ENCODE assay signal across 25 mouse cellular contexts in the genomic region with DNA sequence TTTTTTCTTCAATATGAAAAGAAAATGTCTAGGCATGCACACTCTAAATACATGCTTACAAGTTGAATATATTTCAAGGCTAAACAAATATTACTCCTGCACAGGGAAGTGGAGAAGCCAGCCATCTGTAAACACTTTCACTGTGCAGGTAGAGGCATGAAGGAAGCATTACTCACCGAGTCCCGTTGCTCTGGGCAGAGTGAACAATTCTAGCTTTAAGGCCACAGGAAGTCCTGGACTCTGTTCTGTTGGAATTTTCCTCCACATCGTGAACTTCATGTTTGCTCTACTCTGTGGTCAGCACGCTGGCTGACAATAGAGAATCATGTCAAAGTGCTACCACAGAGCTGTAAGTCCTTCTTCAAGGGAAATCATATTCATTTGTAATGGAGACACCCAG. TPM values are rescaled to one million over a fixed set of nuclear protein-coding genes. Genes with fewer than 3 reads are reported as not detected.
DNase-seq lines count a peak whose midpoint lies in the region; ATAC-seq and TF ChIP-seq lines count a peak whose summit lies in the region.
"Had no signal": no experiment of that assay in that cellular context is flagged by ENCODE, and none has a peak within 500 bp of the region (broad histone marks: within the 10 kb centered on the region; RNA-seq: fewer than 3 reads in every experiment).

No protein-coding gene starts in this region.

- no peaks in the 10 kb centered on the region for H3K79me2 ChIP-seq in myocyte (ENCODE audit: control insufficient read depth, insufficient read depth)

- no peaks in the 10 kb centered on the region for H3K9me3 ChIP-seq in liver, embryonic 13.5 days (replicated peaks)
- no peaks in the 10 kb centered on the region for H3K9me3 ChIP-seq in liver, embryonic 11.5 days (ENCODE audit: control insufficient read depth, low read length)
- H3K9me3 ChIP-seq in embryonic facial prominence, embryonic 10.5 days: no peaks in the 10 kb centered on the region
- H3K9me3 ChIP-seq: forebrain, embryonic 10.5 days; heart, embryonic 13.5 days; megakaryocyte, embryonic 14.5 days; neural tube, embryonic 13.5 days had no signal

- H3K9ac ChIP-seq in liver, embryonic 13.5 days: no peak overlapping the region
- H3K9ac ChIP-seq in liver, embryonic 11.5 days (ENCODE audit: low read depth, low read length): no peak overlapping the region
- H3K9ac ChIP-seq: heart, embryonic 13.5 days; liver, embryonic 14.5 days; neural tube, embryonic 13.5 days had no signal

- peaks cover 76% of the 10 kb centered on the region for H3K4me1 ChIP-seq in liver, embryonic 13.5 days (replicated peaks)
- peaks cover 45% of the 10 kb centered on the region for H3K4me1 ChIP-seq in liver, embryonic 11.5 days (replicated peaks; ENCODE audit: control insufficient read depth, insufficient read depth, low read length)
- H3K4me1 ChIP-seq in embryonic facial prominence, embryonic 10.5 days: no peaks in the 10 kb centered on the region
- H3K4me1 ChIP-seq: forebrain, embryonic 10.5 days; neural tube, embryonic 13.5 days had no signal

- no peak for DNase-seq in liver, embryonic 13.5 days
- no peak for DNase-seq in liver, embryonic 11.5 days (ENCODE audit: low spot score)
- DNase-seq in 3T3-L1 (ENCODE audit: low read depth, low spot score) (peak; percentile 40), 416B (ENCODE audit: low read depth) (peak; percentile 54)
- no peak for DNase-seq in embryonic facial prominence, embryonic 10.5 days (ENCODE audit: low spot score)
- DNase-seq in spleen, postnatal 14 days (ENCODE audit: low spot score in 2 of 2): no peak
- DNase-seq: adrenal gland, postnatal 36 days; cerebellum, adult 9-10 months; gastrocnemius, postnatal 10 days; heart, adult 18-20 months; heart, postnatal 14 days; kidney, adult 18-20 months; kidney, postnatal 14 days; layer of hippocampus, postnatal 36 days; lung, postnatal 36 days; midbrain, embryonic 14.5 days had no signal

- H3K36me3 ChIP-seq in liver, embryonic 13.5 days: no peaks in the 10 kb centered on the region
- no peaks in the 10 kb centered on the region for H3K36me3 ChIP-seq in liver, embryonic 11.5 days (ENCODE audit: control insufficient read depth, insufficient read depth, low read length)
- H3K36me3 ChIP-seq in myocyte (ENCODE audit: control insufficient read depth, insufficient read depth): no peaks in the 10 kb centered on the region
- H3K36me3 ChIP-seq in embryonic facial prominence, embryonic 10.5 days (replicated peaks): no peaks in the 10 kb centered on the region
- H3K36me3 ChIP-seq: forebrain, embryonic 10.5 days; heart, embryonic 13.5 days; neural tube, embryonic 13.5 days had no signal

- no peak for TF ChIP-seq POLR2A in myocyte (IDR thresholded peaks at IDR 0.05; ENCODE audit: insufficient read length, low read depth)

- no peaks in the 10 kb centered on the region for H3K27me3 ChIP-seq in liver, embryonic 13.5 days
- H3K27me3 ChIP-seq in liver, embryonic 11.5 days (replicated peaks; ENCODE audit: control insufficient read depth, insufficient read depth, low read length): no peaks in the 10 kb centered on the region
- no peaks in the 10 kb centered on the region for H3K27me3 ChIP-seq in myocyte (ENCODE audit: control insufficient read depth, insufficient read depth, insufficient read length)
- no peaks in the 10 kb centered on the region for H3K27me3 ChIP-seq in embryonic facial prominence, embryonic 10.5 days (replicated peaks; ENCODE audit: low read depth, poor library complexity, severe bottlenecking)
- H3K27me3 ChIP-seq: heart, embryonic 13.5 days; megakaryocyte, embryonic 14.5 days; neural tube, embryonic 13.5 days had no signal

- ATAC-seq in liver, embryonic 13.5 days (ENCODE audit: low read depth): no peak; the same call in 1 of the 2 replicates
- ATAC-seq in liver, embryonic 11.5 days (replicated peaks; ENCODE audit: low FRiP score): no peak
- ATAC-seq: forebrain, embryonic 16.5 days; hindbrain, postnatal 0 days had no signal

- H3K4me3 ChIP-seq in liver, embryonic 13.5 days (replicated peaks): no peak overlapping the region
- no peak overlapping the region for H3K4me3 ChIP-seq in liver, embryonic 11.5 days (ENCODE audit: low read depth, low read length)
- no peak overlapping the region for H3K4me3 ChIP-seq in myocyte
- no peak overlapping the region for H3K4me3 ChIP-seq in embryonic facial prominence, embryonic 10.5 days
- H3K4me3 ChIP-seq: forebrain, embryonic 10.5 days; heart, embryonic 13.5 days; layer of hippocampus, adult 2 months; megakaryocyte, embryonic 14.5 days; neural tube, embryonic 13.5 days had no signal

- 37% methylated on average over 4 of the region's 4 CpGs for WGBS in liver, embryonic 13.5 days (ENCODE audit: insufficient replicate concordance)
- WGBS in liver, embryonic 11.5 days: 48% methylated on average over 4 of the region's 4 CpGs
- WGBS in embryonic facial prominence, embryonic 10.5 days: 88% methylated on average over 4 of the region's 4 CpGs

- no peak overlapping the region for H3ac ChIP-seq in myocyte (ENCODE audit: control insufficient read depth, insufficient read length)

- H3K4me2 ChIP-seq in liver, embryonic 13.5 days: no peak overlapping the region; the same call in 1 of the 2 replicates
- no peak overlapping the region; the same call in 1 of the 2 replicates for H3K4me2 ChIP-seq in liver, embryonic 11.5 days
- peak overlapping the region; percentile 47 for H3K4me2 ChIP-seq in myocyte (ENCODE audit: low read depth)
- H3K4me2 ChIP-seq: heart, embryonic 13.5 days; neural tube, embryonic 13.5 days had no signal

- peak overlapping the region; percentile 66; the same call in 1 of the 2 replicates for H3K27ac ChIP-seq in liver, embryonic 13.5 days
- H3K27ac ChIP-seq in liver, embryonic 11.5 days (ENCODE audit: low read depth, low read length): no peak overlapping the region
- H3K27ac ChIP-seq in embryonic facial prominence, embryonic 10.5 days (replicated peaks): no peak overlapping the region
- H3K27ac ChIP-seq: forebrain, embryonic 10.5 days; heart, embryonic 13.5 days; hindbrain, postnatal 0 days; layer of hippocampus, adult 2 months; liver, embryonic 14.5 days; neural tube, embryonic 13.5 days had no signal

TF ChIP-seq in myocyte, 11 proteins besides CTCF, POLR2A, EP300 and RAD21:
- no peak for TF ChIP-seq SRF (IDR thresholded peaks at IDR 0.05; ENCODE audit: control insufficient read depth, insufficient read length, low read depth)
- TF ChIP-seq MYOG (IDR thresholded peaks at IDR 0.05; ENCODE audit: control insufficient read depth in 1 of 3, insufficient read depth in 1 of 3, insufficient read length in 2 of 3, low read depth in 2 of 3): no peak
- no peak for TF ChIP-seq E2F4 (IDR thresholded peaks at IDR 0.05; ENCODE audit: insufficient read depth)
- TF ChIP-seq TCF3 (IDR thresholded peaks at IDR 0.05; ENCODE audit: insufficient read length, low read depth): no peak
- TF ChIP-seq TCF12 (IDR thresholded peaks at IDR 0.05; ENCODE audit: insufficient read depth, poor library complexity, severe bottlenecking): no peak
- no peak for TF ChIP-seq MAX (IDR thresholded peaks at IDR 0.05; ENCODE audit: low read depth)
- TF ChIP-seq USF1 (IDR thresholded peaks at IDR 0.05; ENCODE audit: low read depth): no peak
- no peak for TF ChIP-seq MYOD1 (IDR thresholded peaks at IDR 0.05; ENCODE audit: control insufficient read depth in 1 of 3, insufficient read length in 2 of 3, low read depth in 2 of 3)
- TF ChIP-seq REST (IDR thresholded peaks at IDR 0.05; ENCODE audit: insufficient read depth, insufficient read length): no peak
- no peak for TF ChIP-seq CEBPB (IDR thresholded peaks at IDR 0.05; ENCODE audit: insufficient read depth, poor library complexity, severe bottlenecking)
- no peak for TF ChIP-seq POLR2AphosphoS2 (IDR thresholded peaks at IDR 0.05; ENCODE audit: insufficient read length, low read depth)

RNA-seq across cellular contexts. Expression of a gene that starts 9.7 kb away (rescaled TPM):
- 1.5 TPM in 2 replicates for polyA plus RNA-seq in liver, embryonic 13.5 days (2015; fragmentation: Nextera tagmentation; extraction: Ambion mirVana)
- 2.4 and 2.5 TPM in 2 replicates for polyA plus RNA-seq in liver, embryonic 11.5 days (2014; fragmentation: Nextera tagmentation; extraction: Ambion mirVana)
- 0.54 TPM for polyA plus RNA-seq in myocyte (2012; fragmentation: generic; extraction: Trizol)
- polyA plus RNA-seq in embryonic facial prominence, embryonic 10.5 days (2016; fragmentation: Nextera tagmentation; extraction: Ambion mirVana): 0.21 and 0.29 TPM in 2 replicates

Comparison
In these comparisons a context has a peak if more than half of its experiments do, and no peak if none do; other contexts are left out.
1. DNase-seq: peak in 3T3-L1 (single experiment) and 416B (single experiment); none in liver, embryonic 13.5 days (single experiment), liver, embryonic 11.5 days (single experiment), embryonic facial prominence, embryonic 10.5 days (single experiment) and spleen, postnatal 14 days (0 of 2).